Mouse (Mus musculus): ENCODE data around the gene Nelfa.
"Not testable (repeated sequence)": the region's sequence is repeated elsewhere in the genome, so short reads cannot be mapped to it uniquely, and the experiment has no call there.

Nelfa gene

GRCm38 (mm10) chr5:33936120-33936707, at the start of gene Nelfa:
TSS of gene Nelfa (minus strand) at chr5:33936413.
- peak; percentile 100 for DNase-seq (ENCODE audit: low spot score in 2 of 2)

- peak; percentile 96 to 97 for DNase-seq (ENCODE audit: low spot score in 2 of 2)
Measured at GRCm38 (mm10) chr5:33983309-33984121, 47.3 kb upstream of the Nelfa start, which contains the start of gene Gm1673. TSS of gene Gm1673 (plus strand) at chr5:33983433.

- no peak for DNase-seq (ENCODE audit: low spot score in 2 of 2)
Measured at GRCm38 (mm10) chr5:33982731-33983259, 46.6 kb upstream of the Nelfa start.

GRCm38 (mm10) chr5:33976267-33976666, 40.1 kb upstream of the Nelfa start:
- no peak for DNase-seq (ENCODE audit: low spot score in 2 of 2)

GRCm38 (mm10) chr5:33974736-33975135, 38.5 kb upstream of the Nelfa start:
- no peak for DNase-seq (ENCODE audit: low spot score in 2 of 2)

- no peak for DNase-seq (ENCODE audit: low spot score in 2 of 2)
Measured at GRCm38 (mm10) chr5:33959382-33959781, 23.2 kb upstream of the Nelfa start.

- no peak for DNase-seq (ENCODE audit: low spot score in 2 of 2)
Measured at GRCm38 (mm10) chr5:33955868-33956267, 19.7 kb upstream of the Nelfa start.

GRCm38 (mm10) chr5:33954354-33954753, 18.1 kb upstream of the Nelfa start:
- peak; percentile 89 for DNase-seq (ENCODE audit: low spot score in 2 of 2)

GRCm38 (mm10) chr5:33953471-33954185, 17.4 kb upstream of the Nelfa start:
- DNase-seq (ENCODE audit: low spot score in 2 of 2): no peak

- DNase-seq (ENCODE audit: low spot score in 2 of 2): no peak
Measured at GRCm38 (mm10) chr5:33948314-33948713, 12.1 kb upstream of the Nelfa start.

- not testable (repeated sequence) for DNase-seq (ENCODE audit: low spot score in 2 of 2)
Measured at GRCm38 (mm10) chr5:33947035-33947434, 10.8 kb upstream of the Nelfa start.

GRCm38 (mm10) chr5:33938448-33938847, 2.2 kb upstream of the Nelfa start:
- no peak for DNase-seq (ENCODE audit: low spot score in 2 of 2)

GRCm38 (mm10) chr5:33937230-33937629, 1.0 kb upstream of the Nelfa start:
- no peak for DNase-seq (ENCODE audit: low spot score in 2 of 2)

- no peak for DNase-seq (ENCODE audit: low spot score in 2 of 2)
Measured at GRCm38 (mm10) chr5:33935700-33936111, 507 bp downstream of the Nelfa start.

- no peak for DNase-seq (ENCODE audit: low spot score in 2 of 2)
Measured at GRCm38 (mm10) chr5:33934877-33935276, 1.3 kb downstream of the Nelfa start.

GRCm38 (mm10) chr5:33934081-33934480, 2.1 kb downstream of the Nelfa start:
- DNase-seq (ENCODE audit: low spot score in 2 of 2): no peak

- DNase-seq (ENCODE audit: low spot score in 2 of 2): no peak
Measured at GRCm38 (mm10) chr5:33932413-33932812, 3.8 kb downstream of the Nelfa start.

- no peak for DNase-seq (ENCODE audit: low spot score in 2 of 2)
Measured at GRCm38 (mm10) chr5:33926170-33926569, 10.0 kb downstream of the Nelfa start.

- no peak for DNase-seq (ENCODE audit: low spot score in 2 of 2)
Measured at GRCm38 (mm10) chr5:33922566-33922965, 13.6 kb downstream of the Nelfa start.

- DNase-seq (ENCODE audit: low spot score in 2 of 2): no peak
Measured at GRCm38 (mm10) chr5:33921486-33922235, 14.6 kb downstream of the Nelfa start.

- DNase-seq (ENCODE audit: low spot score in 2 of 2): no peak
Measured at GRCm38 (mm10) chr5:33920924-33921323, 15.3 kb downstream of the Nelfa start.

GRCm38 (mm10) chr5:33920037-33920436, 16.2 kb downstream of the Nelfa start:
- no peak for DNase-seq (ENCODE audit: low spot score in 2 of 2)

Measured in right cerebral cortex, postnatal 10 days (tissue).